Mouse (Mus musculus) CH12.LX (cell line): ENCODE results near the gene 4931406P16Rik. TPM values are rescaled to one million over a fixed set of nuclear protein-coding genes. Genes with fewer than 3 reads are reported as not detected.

Experiments used
- DNase-seq: peaks from one replicate; pipeline ENCODE4 v3.0.0-alpha.2; 2013; ENCODE audit errors: extremely low read depth
- H3K27ac ChIP-seq: 2 replicates; pipeline ENCODE4 v1.5.1; 2012; ENCODE audit warnings: low read depth, mild to moderate bottlenecking, control low read depth, moderate library complexity; ENCODE audit not compliant: insufficient read depth
- H3K27me3 ChIP-seq: replicated peaks from 2 replicates; pipeline ENCODE3; 2012; ENCODE audit warnings: inconsistent platforms
- H3K36me3 ChIP-seq, 2 experiments: replicated peaks in 1 of 2; 2 replicates each; pipeline versions ENCODE3 to v1.6.1; 2012; ENCODE audit warnings: inconsistent platforms in 1 of 2, low read length in 1 of 2, mild to moderate bottlenecking in 1 of 2, mixed read lengths in 1 of 2, moderate library complexity in 1 of 2; ENCODE audit not compliant: control insufficient read depth in 1 of 2, insufficient read depth in 1 of 2
- H3K4me1 ChIP-seq, 2 experiments: 2 replicates each; pipeline ENCODE4 v1.6.1; 2012; ENCODE audit warnings: inconsistent platforms in 1 of 2, moderate library complexity in 1 of 2; ENCODE audit not compliant: insufficient read depth in 2 of 2, control insufficient read depth in 1 of 2
- H3K4me2 ChIP-seq: 2 replicates; pipeline ENCODE4 v1.6.1; 2012; ENCODE audit warnings: low read depth, mild to moderate bottlenecking, control low read depth; ENCODE audit not compliant: poor library complexity, insufficient read depth, severe bottlenecking
- H3K4me3 ChIP-seq, 3 experiments: fragments of 150-350 bp in 1 of 3; sonication (generic) in 1 of 3; replicated peaks in 1 of 3; 2 replicates each; pipeline versions ENCODE3 to v1.5.1; 2011 to 2012; ENCODE audit warnings: low read depth in 2 of 3, low read length in 2 of 3, mild to moderate bottlenecking in 2 of 3, moderate library complexity in 2 of 3, control low read depth in 1 of 3, improper control_type of control experiment in 1 of 3, inconsistent platforms in 1 of 3, mixed read lengths in 1 of 3; ENCODE audit not compliant: poor library complexity in 1 of 3
- H3K79me2 ChIP-seq: replicated peaks from 2 replicates; pipeline ENCODE4 v1.6.1; 2012; ENCODE audit warnings: mild to moderate bottlenecking, moderate library complexity; ENCODE audit not compliant: control insufficient read depth, poor library complexity, insufficient read depth, severe bottlenecking; ENCODE audit errors: extremely low read depth
- H3K9ac ChIP-seq: 2 replicates; pipeline ENCODE4 v1.6.1; 2012; ENCODE audit warnings: low read depth, mild to moderate bottlenecking, control low read depth, moderate library complexity; ENCODE audit not compliant: insufficient read depth
- H3K9me3 ChIP-seq: replicated peaks from 2 replicates; pipeline ENCODE3; 2012; ENCODE audit warnings: low read length, inconsistent platforms, mixed read lengths
- CHD1 ChIP-seq: IDR thresholded peaks from 2 replicates; pipeline ENCODE4 v1.6.1; 2012; ENCODE audit warnings: low read depth, low read length, improper control_type of control experiment, inconsistent platforms
- CTCF ChIP-seq, 2 experiments: IDR thresholded peaks in 1 of 2; conservative IDR thresholded peaks in 1 of 2; 2 replicates each; pipeline ENCODE4 v1.5.1; 2011 to 2012; ENCODE audit warnings: low read depth in 2 of 2, low read length in 2 of 2, improper control_type of control experiment in 1 of 2, inconsistent platforms in 1 of 2, mild to moderate bottlenecking in 1 of 2, moderate library complexity in 1 of 2
- E2F4 ChIP-seq: IDR thresholded peaks from 2 replicates; pipeline ENCODE4 v1.6.1; 2011; ENCODE audit warnings: low read depth, low read length, improper control_type of control experiment; ENCODE audit not compliant: insufficient replicate concordance
- ELF1 ChIP-seq: IDR thresholded peaks from 2 replicates; pipeline ENCODE4 v1.6.1; 2014; ENCODE audit warnings: low read depth, mild to moderate bottlenecking, inconsistent platforms, low read length, improper control_type of control experiment
- MAFK ChIP-seq: IDR thresholded peaks from 2 replicates; pipeline ENCODE4 v1.6.1; 2011; ENCODE audit warnings: low read length, improper control_type of control experiment; ENCODE audit not compliant: insufficient replicate concordance
- MAZ ChIP-seq: IDR thresholded peaks from 2 replicates; pipeline ENCODE4 v1.6.1; 2012; ENCODE audit warnings: low read depth, mild to moderate bottlenecking, inconsistent platforms, low read length, improper control_type of control experiment, moderate library complexity
- MEF2A ChIP-seq: IDR thresholded peaks from 2 replicates; pipeline ENCODE4 v1.6.1; 2014; ENCODE audit warnings: low read depth, mild to moderate bottlenecking, inconsistent platforms, low read length, improper control_type of control experiment, borderline replicate concordance
- MYC ChIP-seq: IDR thresholded peaks from 2 replicates; pipeline ENCODE4 v1.6.1; 2011; ENCODE audit warnings: low read depth, mild to moderate bottlenecking, improper control_type of control experiment, low read length
- POLR2A ChIP-seq: IDR thresholded peaks from 2 replicates; pipeline ENCODE4 v1.6.1; 2011; ENCODE audit warnings: low read depth, mild to moderate bottlenecking, improper control_type of control experiment, low read length
- RAD21 ChIP-seq: IDR thresholded peaks from 2 replicates; pipeline ENCODE4 v1.6.1; 2011; ENCODE audit warnings: low read depth, mild to moderate bottlenecking, low read length, improper control_type of control experiment, moderate library complexity
- SMC3 ChIP-seq: IDR thresholded peaks from 2 replicates; pipeline ENCODE4 v1.6.1; 2011; ENCODE audit warnings: low read depth, low read length, improper control_type of control experiment
- TBP ChIP-seq: conservative IDR thresholded peaks from 2 replicates; pipeline ENCODE4 v1.6.1; 2011; ENCODE audit warnings: low read depth, low read length, improper control_type of control experiment
- UBTF ChIP-seq: IDR thresholded peaks from 2 replicates; pipeline ENCODE4 v1.6.1; 2012; ENCODE audit warnings: low read depth, mild to moderate bottlenecking, inconsistent platforms, low read length, improper control_type of control experiment, moderate library complexity
- ZC3H11A ChIP-seq: IDR thresholded peaks from 2 replicates; pipeline ENCODE4 v1.6.1; 2012; ENCODE audit warnings: low read depth, mild to moderate bottlenecking, inconsistent platforms, low read length, improper control_type of control experiment
- ZNF384 ChIP-seq: IDR thresholded peaks from 2 replicates; pipeline ENCODE4 v1.6.1; 2012; ENCODE audit warnings: low read depth, low read length, improper control_type of control experiment, inconsistent platforms
- dilution Hi-C: fragments of 300-500 bp; cut with MboI; formaldehyde crosslinking; loops from 2 replicates; pipeline ENCODE4 v1.14.3; 2020; ENCODE audit warnings: low sequenced_read_pairs; ENCODE audit not compliant: extremely low pct_unique_long_range_greater_than_20kb, extremely low pct_ligation_motif_present
- in situ Hi-C: fragments of 300-500 bp; cut with MboI; formaldehyde crosslinking; loops from 3 replicates; pipeline ENCODE4 v1.14.3; 2019; ENCODE audit warnings: low sequenced_read_pairs, low pct_ligation_motif_present, low pct_unique_long_range_greater_than_20kb, mixed read lengths
- polyA plus RNA-seq: library from polyadenylated mRNA; unstranded; fragments of >175 nt; gene quantifications from 2 replicates; pipeline ENCODE4 v1.2.1, GENCODE M21; 2012; ENCODE audit warnings: low read depth; ENCODE audit not compliant: insufficient read length
- total RNA-seq, 2 experiments: library from RNA; depleted of rRNA; stranded (reverse); fragments of 300-350 nt in 1 of 2; fragments of >200 nt in 1 of 2; gene quantifications; 2 replicates each; pipeline ENCODE4 v1.2.3; 2012 to 2014

Gene 4931406P16Rik
- total and polyA plus RNA-seq, 3 experiments = 10.0 to 15.6 (median 11.7) TPM

DNA sequence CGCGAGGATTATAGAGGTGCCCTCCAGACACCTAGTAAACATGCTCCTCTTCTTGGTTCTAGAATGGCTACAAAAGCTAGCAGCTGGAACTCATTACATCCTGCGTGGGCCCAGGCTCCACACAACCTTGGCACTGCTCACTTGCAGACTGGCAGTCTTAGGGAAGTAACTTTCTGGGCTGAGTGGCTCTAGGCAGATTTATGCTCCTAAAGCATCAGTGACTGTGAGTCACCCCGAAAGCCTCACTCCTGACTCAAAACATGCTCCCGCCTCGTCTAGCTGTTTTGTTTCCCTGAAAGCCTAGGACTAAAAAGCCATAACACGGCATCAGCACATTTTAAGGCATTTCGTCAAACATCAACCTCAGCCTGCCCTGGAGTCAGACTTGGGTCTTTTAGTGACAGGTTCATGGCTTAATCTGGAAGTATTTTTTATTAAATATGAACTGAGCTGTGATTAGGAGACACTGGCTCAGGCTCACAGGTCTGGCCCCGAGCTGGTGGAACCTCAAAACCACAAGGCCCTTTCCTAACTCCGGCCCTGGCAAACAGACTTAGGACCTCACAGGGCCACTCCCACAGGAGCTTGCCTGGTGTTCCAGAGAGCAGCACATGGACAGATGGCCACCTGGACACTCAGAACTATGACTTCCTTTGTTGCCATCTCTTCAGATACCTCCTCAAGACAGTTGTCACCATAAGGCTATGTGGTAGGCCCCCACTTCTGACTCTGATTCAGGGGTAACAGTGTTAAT is 28.9 kb upstream of the 4931406P16Rik start:
- Histone ChIP-seq H3K36me3 (peaks cover 57 to 78% of the 10 kb centered on the region in 2 experiments), H3K4me3 (no peak overlapping the region), H3K27me3 (no peaks in the 10 kb centered on the region), H3K27ac (no peak overlapping the region), H3K9ac (no peak overlapping the region), H3K9me3 (no peaks in the 10 kb centered on the region), H3K4me2 (no peak overlapping the region), H3K79me2 (no peaks in the 10 kb centered on the region), H3K4me1 (peaks cover 14 to 38% of the 10 kb centered on the region in 2 experiments)
- DNase-seq = no peak
- dilution Hi-C loops = no loop called here
- in situ Hi-C loops = loop anchor here (10.0 kb wide), 1 partner anchor 87 kb away; the partner anchor contains the start of gene Gm6096
- no peak for TF ChIP-seq ZC3H11A
- no peak for TF ChIP-seq MAZ
- no peak for TF ChIP-seq UBTF
- no peak for TF ChIP-seq SMC3
- TF ChIP-seq POLR2A = no peak
- no peak for TF ChIP-seq MAFK
- no peak for TF ChIP-seq ZNF384
- TF ChIP-seq RAD21 = no peak
- no peak for TF ChIP-seq CTCF (conservative IDR thresholded peaks at IDR 0.05 in 1 of 2, IDR thresholded peaks at IDR 0.05 in 1 of 2; ENCODE audit: low read depth in 2 of 2, low read length in 2 of 2)
- no peak for TF ChIP-seq MYC
- TF ChIP-seq TBP = no peak
- TF ChIP-seq, all 38 proteins: peak for 0

DNA sequence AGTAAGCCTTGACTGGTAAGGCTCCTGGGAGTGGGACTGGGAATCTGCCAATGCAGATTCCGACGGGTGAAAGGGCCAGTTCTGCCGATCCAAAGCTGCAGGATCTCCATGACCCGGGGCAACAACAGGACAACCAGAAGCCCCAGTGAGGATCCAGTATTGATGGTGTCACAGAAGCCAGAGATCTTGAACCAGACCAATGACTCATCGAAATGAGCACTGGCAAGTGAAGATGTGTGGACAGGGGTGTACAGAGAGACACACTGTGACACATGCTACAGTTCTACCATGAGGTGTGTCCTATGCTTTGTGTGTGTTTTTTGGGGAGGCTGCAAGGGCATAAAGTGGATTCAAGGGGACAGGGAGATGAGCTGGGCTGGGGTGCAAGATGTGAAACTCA is 27.5 kb upstream of the 4931406P16Rik start:
- Histone ChIP-seq H3K4me1 (peaks cover 14 to 46% of the 10 kb centered on the region in 2 experiments), H3K4me2 (no peak overlapping the region), H3K9ac (no peak overlapping the region), H3K4me3 (no peak overlapping the region), H3K27me3 (no peaks in the 10 kb centered on the region), H3K27ac (no peak overlapping the region), H3K36me3 (peaks cover 47 to 65% of the 10 kb centered on the region in 2 experiments), H3K9me3 (peaks cover 5% of the 10 kb centered on the region), H3K79me2 (no peaks in the 10 kb centered on the region)
- dilution Hi-C loops = no loop called here
- no peak for DNase-seq
- TF ChIP-seq CHD1 (no peak), E2F4 (no peak), MEF2A (no peak), ELF1 (no peak)
- in situ Hi-C loops = loop anchor here (10.0 kb wide), 1 partner anchor 86 kb away; the partner anchor contains the start of gene Gm6096
